Mouse (Mus musculus): ENCODE results near the gene Prss50. TPM values are rescaled to one million over a fixed set of nuclear protein-coding genes. Genes with fewer than 3 reads are reported as not detected.
A peak's percentile ranks its signal among the peaks of the same experiment; 100 is the strongest.

The Prss50 gene
- total and polyA plus RNA-seq, 3 experiments, result not detected

GRCm38 (mm10) chr9:110871030-110871429 is 13.3 kb downstream of the Prss50 start:
- in situ Hi-C loops (cut with MboI; ENCODE audit: low pct_ligation_motif_present, low pct_unique_long_range_greater_than_20kb, low sequenced_read_pairs) (no loop called here), dilution Hi-C loops (cut with MboI; ENCODE audit: extremely low pct_ligation_motif_present, extremely low pct_unique_long_range_greater_than_20kb, low sequenced_read_pairs) (no loop called here)
- peak; percentile 77 for DNase-seq (ENCODE audit: extremely low read depth)
- no peak overlapping the region for H3K27ac ChIP-seq (ENCODE audit: insufficient read depth, low read depth)
- no peaks in the 10 kb centered on the region for H3K4me1 ChIP-seq (ENCODE audit: control insufficient read depth in 1 of 2, insufficient read depth in 2 of 2)
- H3K27me3 ChIP-seq (replicated peaks), result peaks cover 25% of the 10 kb centered on the region
- H3K4me3 ChIP-seq (replicated peaks in 1 of 3; ENCODE audit: low read depth in 2 of 3, low read length in 2 of 3, poor library complexity in 1 of 3), result no peak overlapping the region
- no peak overlapping the region for H3K4me2 ChIP-seq (ENCODE audit: insufficient read depth, low read depth, poor library complexity, severe bottlenecking)
- TF ChIP-seq ETS1 (conservative IDR thresholded peaks at IDR 0.05; ENCODE audit: low read depth, low read length) (no peak), ZC3H11A (IDR thresholded peaks at IDR 0.05; ENCODE audit: low read depth, low read length) (peak; percentile 34), TBP (conservative IDR thresholded peaks at IDR 0.05; ENCODE audit: low read depth, low read length) (no peak), MEF2A (IDR thresholded peaks at IDR 0.05; ENCODE audit: borderline replicate concordance, low read depth, low read length) (no peak), CTCF (conservative IDR thresholded peaks at IDR 0.05 in 1 of 2, IDR thresholded peaks at IDR 0.05 in 1 of 2; ENCODE audit: low read depth in 2 of 2, low read length in 2 of 2) (peak; percentile 90 to 94), TCF12 (IDR thresholded peaks at IDR 0.05; ENCODE audit: low read depth, low read length) (no peak), IRF4 (IDR thresholded peaks at IDR 0.05; ENCODE audit: low read depth, low read length) (no peak), MYC (IDR thresholded peaks at IDR 0.05; ENCODE audit: low read depth, low read length) (no peak), RAD21 (IDR thresholded peaks at IDR 0.05; ENCODE audit: low read depth, low read length) (peak; percentile 95), USF2 (conservative IDR thresholded peaks at IDR 0.05; ENCODE audit: low read depth, low read length) (no peak), MAX (IDR thresholded peaks at IDR 0.05; ENCODE audit: low read length) (no peak), ZMIZ1 (IDR thresholded peaks at IDR 0.05; ENCODE audit: low read depth, low read length) (no peak), POLR2AphosphoS2 (IDR thresholded peaks at IDR 0.05; ENCODE audit: low read depth, low read length) (no peak), SMC3 (IDR thresholded peaks at IDR 0.05; ENCODE audit: low read depth, low read length) (peak; percentile 89), SIN3A (IDR thresholded peaks at IDR 0.05; ENCODE audit: low read length) (no peak), ZNF384 (IDR thresholded peaks at IDR 0.05; ENCODE audit: low read depth, low read length) (no peak), NRF1 (IDR thresholded peaks at IDR 0.05; ENCODE audit: low read depth, low read length) (no peak), NELFE (IDR thresholded peaks at IDR 0.05; ENCODE audit: low read depth, low read length) (peak; percentile 32; the same call in 1 of the 2 replicates), ZKSCAN1 (IDR thresholded peaks at IDR 0.05; ENCODE audit: borderline replicate concordance, low read depth, low read length) (no peak), USF1 (IDR thresholded peaks at IDR 0.05; ENCODE audit: low read depth, low read length) (no peak), KAT2A (IDR thresholded peaks at IDR 0.05; ENCODE audit: insufficient replicate concordance, low read length) (no peak), MXI1 (IDR thresholded peaks at IDR 0.05; ENCODE audit: low read depth, low read length) (no peak), EP300 (IDR thresholded peaks at IDR 0.05; ENCODE audit: low read length) (no peak)
- no peaks in the 10 kb centered on the region for H3K36me3 ChIP-seq (replicated peaks in 1 of 2; ENCODE audit: control insufficient read depth in 1 of 2, insufficient read depth in 1 of 2, low read length in 1 of 2)
- no peaks in the 10 kb centered on the region for H3K79me2 ChIP-seq (replicated peaks; ENCODE audit: control insufficient read depth, extremely low read depth, insufficient read depth, poor library complexity, severe bottlenecking)
- H3K9me3 ChIP-seq (replicated peaks; ENCODE audit: low read length), result no peaks in the 10 kb centered on the region
- H3K9ac ChIP-seq (ENCODE audit: insufficient read depth, low read depth), result no peak overlapping the region
